Mouse (Mus musculus): Measurements from ENCODE around the gene Spink2.

- TF ChIP-seq POLR2A (IDR thresholded peaks at IDR 0.05; ENCODE audit: borderline replicate concordance, extremely low read depth, insufficient read depth, insufficient read length, poor library complexity, severe bottlenecking) (no peak), CTCF (IDR thresholded peaks at IDR 0.05; ENCODE audit: borderline replicate concordance, extremely low read depth, insufficient read depth, insufficient read length) (no peak)
Measured at GRCm38 (mm10) chr5:77211236-77211635, at the start of gene Spink2.
